Mouse (Mus musculus): ENCODE data around the gene Maml2.

The Maml2 gene

GRCm38 (mm10) chr9:13491107-13491506 lies 193.3 kb downstream of the Maml2 start:
- intact Hi-C loops (cut with DNase I), result no loop called here

- intact Hi-C loops (cut with DNase I), result no loop called here
Measured at GRCm38 (mm10) chr9:13491854-13492620, 194.3 kb downstream of the Maml2 start.

- intact Hi-C loops (cut with DNase I), result no loop called here
Measured at GRCm38 (mm10) chr9:13492807-13493206, 195.1 kb downstream of the Maml2 start.

- intact Hi-C loops (cut with DNase I), result no loop called here
Measured at GRCm38 (mm10) chr9:13493746-13494145, 196.0 kb downstream of the Maml2 start.

GRCm38 (mm10) chr9:13495530-13495929 lies 197.8 kb downstream of the Maml2 start:
- intact Hi-C loops (cut with DNase I), result no loop called here

- intact Hi-C loops (cut with DNase I), result no loop called here
Measured at GRCm38 (mm10) chr9:13497016-13497415, 199.3 kb downstream of the Maml2 start.

- intact Hi-C loops (cut with DNase I), result no loop called here
Measured at GRCm38 (mm10) chr9:13497690-13498333, 200.1 kb downstream of the Maml2 start.

- intact Hi-C loops (cut with DNase I), result no loop called here
Measured at GRCm38 (mm10) chr9:13500045-13500444, 202.3 kb downstream of the Maml2 start.

- intact Hi-C loops (cut with DNase I), result no loop called here
Measured at GRCm38 (mm10) chr9:13505024-13505423, 207.3 kb downstream of the Maml2 start.

GRCm38 (mm10) chr9:13506956-13507821 lies 209.4 kb downstream of the Maml2 start:
- intact Hi-C loops (cut with DNase I), result no loop called here

GRCm38 (mm10) chr9:13507822-13508188 lies 210.0 kb downstream of the Maml2 start:
- intact Hi-C loops (cut with DNase I), result no loop called here

GRCm38 (mm10) chr9:13509751-13510150 lies 212.0 kb downstream of the Maml2 start:
- intact Hi-C loops (cut with DNase I), result loop anchor here (10.0 kb wide), 1 partner anchor 145 kb away; no protein-coding TSS in a partner anchor

GRCm38 (mm10) chr9:13510621-13511369 lies 213.0 kb downstream of the Maml2 start:
- intact Hi-C loops (cut with DNase I), result loop anchor here (10.0 kb wide), 1 partner anchor 144 kb away; no protein-coding TSS in a partner anchor

- intact Hi-C loops (cut with DNase I), result loop anchor here (10.0 kb wide), 1 partner anchor 142 kb away; no protein-coding TSS in a partner anchor
Measured at GRCm38 (mm10) chr9:13513135-13513534, 215.4 kb downstream of the Maml2 start.

- intact Hi-C loops (cut with DNase I), result loop anchor here (10.0 kb wide), 1 partner anchor 140 kb away; no protein-coding TSS in a partner anchor
Measured at GRCm38 (mm10) chr9:13514435-13514834, 216.7 kb downstream of the Maml2 start.

GRCm38 (mm10) chr9:13515976-13516375 lies 218.2 kb downstream of the Maml2 start:
- intact Hi-C loops (cut with DNase I), result loop anchor here (10.0 kb wide), 1 partner anchor 139 kb away; no protein-coding TSS in a partner anchor

- intact Hi-C loops (cut with DNase I), result loop anchor here (10.0 kb wide), 1 partner anchor 137 kb away; no protein-coding TSS in a partner anchor
Measured at GRCm38 (mm10) chr9:13518031-13518430, 220.3 kb downstream of the Maml2 start.

- intact Hi-C loops (cut with DNase I), result loop anchor here (10.0 kb wide), 1 partner anchor 136 kb away; no protein-coding TSS in a partner anchor
Measured at GRCm38 (mm10) chr9:13518441-13518971, 220.7 kb downstream of the Maml2 start.

GRCm38 (mm10) chr9:13522061-13522820 lies 224.5 kb downstream of the Maml2 start:
- intact Hi-C loops (cut with DNase I), result no loop called here

- intact Hi-C loops (cut with DNase I), result no loop called here
Measured at GRCm38 (mm10) chr9:13523046-13523445, 225.3 kb downstream of the Maml2 start.
